ENCODE assay signal across 18 mouse cellular contexts in the genomic region with DNA sequence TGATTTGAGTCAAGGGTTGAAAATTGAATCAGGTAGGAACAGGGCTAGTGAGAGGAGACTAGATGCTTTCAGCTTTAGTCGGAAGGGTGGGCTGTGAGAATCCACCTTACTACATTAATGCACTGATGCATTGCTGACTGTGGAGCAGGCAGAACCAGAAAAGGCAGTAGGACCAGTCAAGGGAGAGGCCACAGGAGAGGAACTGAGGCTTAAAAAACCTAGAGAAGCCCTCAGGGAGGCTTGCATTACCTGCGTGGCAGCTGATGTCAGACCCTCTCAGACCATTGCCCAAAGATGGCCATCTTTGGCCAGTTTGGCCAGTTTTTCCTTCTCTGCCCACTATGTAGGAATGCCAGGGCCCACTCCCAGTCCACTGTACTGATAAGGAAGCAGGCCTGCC.
"Had no signal": no experiment of that assay in that cellular context is flagged by ENCODE, and none has a peak within 500 bp of the region (broad histone marks: within the 10 kb centered on the region; RNA-seq: fewer than 3 reads in every experiment).

No protein-coding gene starts in this region.

- H3K4me1 ChIP-seq: liver, embryonic 13.5 days; midbrain, embryonic 12.5 days; neural tube, embryonic 13.5 days had no signal

- H3K27ac ChIP-seq: left cerebral cortex, adult 2 months; liver, embryonic 13.5 days; midbrain, embryonic 12.5 days; neural tube, embryonic 13.5 days had no signal

- H3K27me3 ChIP-seq: liver, embryonic 13.5 days; midbrain, embryonic 12.5 days; neural tube, embryonic 13.5 days had no signal

- DNase-seq: kidney, adult 18-20 months; kidney, postnatal 10 days; kidney, postnatal 36 days; layer of hippocampus, postnatal 36 days; liver, embryonic 13.5 days; lung, adult 2 months; lung, postnatal 14 days; lung, postnatal 4 days; retina, postnatal 1 day; right cerebral cortex, postnatal 25 days; spleen, adult 18-20 months; thymus, postnatal 25 days had no signal

- H3K36me3 ChIP-seq: liver, embryonic 13.5 days; midbrain, embryonic 12.5 days; neural tube, embryonic 13.5 days had no signal

- ATAC-seq: intestine, embryonic 16.5 days; midbrain, embryonic 16.5 days had no signal

- H3K9ac ChIP-seq: liver, embryonic 13.5 days; midbrain, embryonic 12.5 days; neural tube, embryonic 13.5 days had no signal

- H3K4me3 ChIP-seq: left cerebral cortex, adult 2 months; liver, embryonic 13.5 days; midbrain, embryonic 12.5 days; myocyte; neural tube, embryonic 13.5 days had no signal

- H3K9me3 ChIP-seq: liver, embryonic 13.5 days; midbrain, embryonic 12.5 days; neural tube, embryonic 13.5 days had no signal

- H3K4me2 ChIP-seq: liver, embryonic 13.5 days; midbrain, embryonic 12.5 days; neural tube, embryonic 13.5 days had no signal
